Mouse (Mus musculus) lung, embryonic 14.5 days (tissue): ENCODE measurements at regions not wholly inside any gene's neighbourhood (a gene's known extent, or its start where the extent isn't known, plus 50 kb on each side); places are given as distances from the start of the nearest gene placed in this dataset.

Experiments used
- ATAC-seq: fragments of 200-750 bp; cut with Nextera tagmentation; 2 replicates; pipeline ENCODE4 v1.8.0; 2017; ENCODE audit warnings: mild to moderate bottlenecking, moderate TSS enrichment, moderate library complexity; ENCODE audit not compliant: insufficient read depth
- DNase-seq: peaks from one replicate; pipeline ENCODE4 v3.0.0-alpha.2; 2015
- H3K27ac ChIP-seq: fragments of 300-500 bp; sonication (generic); 2 replicates; pipeline ENCODE4 v1.5.1; 2014; ENCODE audit warnings: low read depth, mild to moderate bottlenecking, moderate library complexity
- H3K27me3 ChIP-seq: fragments of 300-500 bp; sonication (generic); 2 replicates; pipeline ENCODE4 v1.6.1; 2014; ENCODE audit warnings: low read length, control low read depth; ENCODE audit not compliant: insufficient read depth
- H3K36me3 ChIP-seq: fragments of 300-500 bp; sonication (generic); 2 replicates; pipeline ENCODE4 v1.6.1; 2014; ENCODE audit warnings: control low read depth; ENCODE audit not compliant: insufficient read depth
- H3K4me1 ChIP-seq: fragments of 300-500 bp; sonication (generic); 2 replicates; pipeline ENCODE4 v1.6.1; 2014; ENCODE audit warnings: antibody characterized with exemption, control low read depth; ENCODE audit not compliant: insufficient read depth
- H3K4me2 ChIP-seq: fragments of 300-500 bp; sonication (generic); 2 replicates; pipeline ENCODE4 v1.6.1; 2014; ENCODE audit warnings: mild to moderate bottlenecking
- H3K4me3 ChIP-seq: fragments of 300-500 bp; sonication (generic); 2 replicates; pipeline ENCODE4 v1.5.1; 2014; ENCODE audit warnings: low read depth, low read length
- H3K9ac ChIP-seq: fragments of 300-500 bp; sonication (generic); 2 replicates; pipeline ENCODE4 v1.6.1; 2014
- H3K9me3 ChIP-seq: fragments of 300-500 bp; sonication (generic); 2 replicates; pipeline ENCODE4 v1.6.1; 2016; ENCODE audit warnings: low read depth, low read length, control low read depth
- CTCF ChIP-seq: IDR thresholded peaks from 2 replicates; pipeline ENCODE4 v1.5.1; 2016; ENCODE audit warnings: antibody characterized with exemption, low read depth
- WGBS: fragments of 180-500 bp; shearing (Covaris S2); extraction: QIAGEN DNeasy Blood & Tissue Kit; methylation state at CpG from one replicate; pipeline ENCODE4 v1.1.7; 2014; 5-methylcytosine and 5-hydroxymethylcytosine counted together

DNA sequence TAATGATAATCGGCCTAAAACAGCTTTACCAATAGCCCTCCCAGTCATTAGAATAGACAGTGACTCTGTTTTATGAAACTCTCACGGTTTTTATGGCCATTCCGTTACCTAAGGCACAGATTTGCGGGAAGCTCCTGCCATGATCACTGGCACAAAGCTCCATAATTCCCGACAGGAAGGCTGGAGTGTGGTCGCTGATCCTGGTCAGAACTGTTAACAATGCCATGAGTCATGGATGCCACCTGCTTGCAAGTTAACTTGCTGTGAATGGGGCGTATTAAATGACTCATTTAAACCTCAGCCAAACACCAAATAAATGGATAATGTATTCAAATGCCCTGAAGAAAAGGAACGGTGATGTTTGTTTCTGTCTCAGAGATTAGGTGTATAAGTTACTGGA lies 559.9 kb upstream of the Map3k7 start:
- no peak for DNase-seq
- H3K4me3 ChIP-seq, result no peak overlapping the region
- H3K27me3 ChIP-seq, result no peaks in the 10 kb centered on the region
- no peaks in the 10 kb centered on the region for H3K36me3 ChIP-seq
- ATAC-seq, result no peak
- peaks cover 6% of the 10 kb centered on the region for H3K4me1 ChIP-seq
- H3K27ac ChIP-seq, result no peak overlapping the region
- no peak for TF ChIP-seq CTCF
- no peaks in the 10 kb centered on the region for H3K9me3 ChIP-seq
- 71% methylated on average over 8 of the region's 8 CpGs for WGBS
- no peak overlapping the region for H3K4me2 ChIP-seq
- no peak overlapping the region for H3K9ac ChIP-seq

GRCm38 (mm10) chr4:31404840-31405714 lies 558.8 kb upstream of the Map3k7 start:
- ATAC-seq (peak; percentile 78), DNase-seq (peak; percentile 73)
- peak overlapping the region; percentile 9 for H3K9ac ChIP-seq
- H3K27me3 ChIP-seq, result no peaks in the 10 kb centered on the region
- 29% methylated on average over 16 of the region's 16 CpGs for whole genome bisulfite sequencing
- no peak for TF ChIP-seq CTCF
- H3K36me3 ChIP-seq, result no peaks in the 10 kb centered on the region
- no peaks in the 10 kb centered on the region for H3K9me3 ChIP-seq
- peak overlapping the region; percentile 79 for H3K27ac ChIP-seq
- H3K4me2 ChIP-seq, result peak overlapping the region; percentile 46
- H3K4me3 ChIP-seq, result no peak overlapping the region
- H3K4me1 ChIP-seq, result peaks cover 6% of the 10 kb centered on the region

DNA sequence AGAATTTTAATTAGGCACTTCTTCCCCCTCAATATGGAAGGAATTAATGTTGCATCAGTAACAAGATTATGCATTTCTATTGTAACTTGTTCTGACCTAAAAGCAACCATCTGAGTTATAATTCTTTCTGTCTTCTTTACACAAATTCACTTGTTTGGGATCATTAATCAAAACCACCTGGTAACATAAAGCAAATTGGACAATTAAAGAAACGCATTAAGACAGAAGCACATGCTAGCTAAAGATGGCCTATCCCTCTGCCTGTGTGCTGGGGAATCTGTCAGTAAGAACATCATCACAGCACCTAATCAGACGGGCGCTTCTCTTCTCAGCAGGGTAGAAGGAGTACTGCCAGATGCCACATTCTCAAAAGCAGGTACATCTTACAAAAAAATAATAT lies 553.7 kb upstream of the Map3k7 start:
- WGBS, result 64% methylated on average over 3 of the region's 3 CpGs
- H3K27ac ChIP-seq, result no peak overlapping the region

DNA sequence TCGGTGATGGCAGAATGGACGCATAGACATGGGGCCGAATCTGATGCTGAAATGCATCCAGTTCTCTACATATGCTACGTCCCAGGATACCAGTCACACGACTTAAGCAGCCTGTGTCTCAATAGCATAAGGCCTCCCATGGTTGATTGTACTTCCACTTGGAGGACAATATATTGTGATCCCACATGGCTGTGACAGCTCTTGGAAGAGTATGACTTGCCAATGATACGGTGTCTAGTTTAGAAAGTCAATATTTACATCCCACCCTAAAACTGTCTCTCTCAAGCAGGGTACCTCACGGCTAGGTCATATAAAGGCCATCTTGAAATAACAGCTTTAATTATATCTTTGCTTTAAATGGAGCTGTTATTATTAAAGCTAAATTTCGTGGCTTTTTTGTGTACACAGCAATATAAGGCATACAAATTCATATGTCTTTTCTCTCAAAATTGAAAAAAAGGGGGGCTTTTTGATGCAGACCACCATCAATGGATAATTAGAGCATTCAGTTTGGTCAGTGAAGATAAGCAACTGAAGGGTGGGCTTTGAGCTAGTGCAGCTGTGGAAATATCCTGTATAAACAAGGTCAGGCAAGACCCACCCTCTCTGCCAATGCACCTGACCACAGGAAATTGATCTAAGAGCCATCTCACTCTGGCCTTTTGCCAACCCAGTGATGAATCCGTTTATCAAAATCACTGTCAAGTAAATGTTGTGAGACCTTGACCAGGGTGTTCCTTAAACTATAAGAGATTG lies 551.9 kb upstream of the Map3k7 start:
- TF ChIP-seq CTCF, result no peak
- 35% methylated on average over 9 of the region's 9 CpGs for WGBS
- peak; percentile 86 for ATAC-seq

More for the DNA sequence above, 553.7 kb upstream of the Map3k7 start:
- Histone ChIP-seq H3K4me1 (peaks cover 4% of the 10 kb centered on the region; the same call in 1 of the 2 replicates), H3K9me3 (no peaks in the 10 kb centered on the region), H3K36me3 (no peaks in the 10 kb centered on the region), H3K27me3 (no peaks in the 10 kb centered on the region), H3K9ac (no peak overlapping the region), H3K4me2 (no peak overlapping the region), H3K4me3 (no peak overlapping the region)
- DNase-seq (no peak), ATAC-seq (no peak)
- no peak for TF ChIP-seq CTCF

GRCm38 (mm10) chr4:31417161-31417560 lies 546.7 kb upstream of the Map3k7 start:
- Histone ChIP-seq H3K4me1 (no peaks in the 10 kb centered on the region), H3K27ac (no peak overlapping the region), H3K9me3 (no peaks in the 10 kb centered on the region), H3K27me3 (no peaks in the 10 kb centered on the region), H3K4me2 (no peak overlapping the region), H3K36me3 (no peaks in the 10 kb centered on the region), H3K4me3 (no peak overlapping the region), H3K9ac (no peak overlapping the region)
- DNase-seq (peak; percentile 71), ATAC-seq (peak; percentile 65)
- 58% methylated on average over 4 of the region's 4 CpGs for WGBS
- no peak for TF ChIP-seq CTCF

More for the DNA sequence above, 551.9 kb upstream of the Map3k7 start:
- H3K4me2 ChIP-seq, result no peak overlapping the region
- no peaks in the 10 kb centered on the region for H3K27me3 ChIP-seq
- no peak overlapping the region for H3K4me3 ChIP-seq
- no peaks in the 10 kb centered on the region for H3K36me3 ChIP-seq
- DNase-seq, result peak; percentile 80
- H3K4me1 ChIP-seq, result no peaks in the 10 kb centered on the region
- H3K27ac ChIP-seq, result 0 out of 2 replicates have a peak overlapping the region, but pooled peaks have one; percentile 4
- no peak overlapping the region for H3K9ac ChIP-seq
- H3K9me3 ChIP-seq, result no peaks in the 10 kb centered on the region

- Histone ChIP-seq H3K27ac (no peak overlapping the region), H3K4me1 (no peaks in the 10 kb centered on the region), H3K9me3 (no peaks in the 10 kb centered on the region), H3K4me3 (no peak overlapping the region), H3K9ac (no peak overlapping the region), H3K27me3 (no peaks in the 10 kb centered on the region), H3K4me2 (no peak overlapping the region), H3K36me3 (no peaks in the 10 kb centered on the region)
- 7% methylated on average over 6 of the region's 6 CpGs for WGBS
- DNase-seq (peak; percentile 93), ATAC-seq (peak; percentile 57)
- peak; percentile 85 for TF ChIP-seq CTCF
Observed at GRCm38 (mm10) chr4:31419240-31419639, 544.7 kb upstream of the Map3k7 start.

DNA sequence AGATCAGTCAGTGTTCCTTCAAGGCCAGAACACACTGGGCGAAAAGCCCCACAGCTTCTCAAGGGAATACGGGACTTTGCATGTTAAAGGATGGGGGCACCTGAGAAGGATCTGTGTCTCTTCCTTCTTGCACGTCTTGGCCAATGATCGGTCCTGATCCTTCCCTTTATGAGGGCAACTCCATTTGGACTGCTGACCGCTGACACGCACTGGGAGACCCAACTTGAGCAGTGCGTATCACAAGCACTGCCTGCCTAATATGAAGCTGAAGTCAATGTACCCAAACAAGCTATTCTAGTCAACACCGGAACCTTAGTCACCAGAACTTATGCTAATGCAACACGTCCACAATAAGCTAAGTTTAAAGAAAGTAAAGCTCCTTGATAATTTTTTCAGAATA lies 543.7 kb upstream of the Map3k7 start:
- DNase-seq (no peak), ATAC-seq (no peak)
- Histone ChIP-seq H3K4me1 (0 out of 2 replicates have a peak, but pooled peaks cover 2% of the 10 kb centered on the region), H3K4me3 (no peak overlapping the region), H3K27me3 (no peaks in the 10 kb centered on the region), H3K9me3 (no peaks in the 10 kb centered on the region), H3K4me2 (no peak overlapping the region), H3K9ac (no peak overlapping the region), H3K27ac (no peak overlapping the region), H3K36me3 (no peaks in the 10 kb centered on the region)
- TF ChIP-seq CTCF, result no peak
- WGBS, result 81% methylated on average over 9 of the region's 9 CpGs
